Mouse (Mus musculus) hindbrain, embryonic 12.5 days (tissue): ENCODE data around the gene Nptx1. TPM values are rescaled to one million over a fixed set of nuclear protein-coding genes. Genes with fewer than 3 reads are reported as not detected.

Experiments
- ATAC-seq: fragments of 200-750 bp; cut with Nextera tagmentation; 2 replicates; pipeline ENCODE4 v1.8.0; 2017; ENCODE audit warnings: moderate TSS enrichment; ENCODE audit not compliant: low FRiP score
- H3K27ac ChIP-seq: fragments of 300-500 bp; sonication (generic); 2 replicates; pipeline ENCODE4 v1.5.1; 2016; ENCODE audit warnings: mild to moderate bottlenecking
- H3K27me3 ChIP-seq: fragments of 300-500 bp; sonication (generic); 2 replicates; pipeline ENCODE4 v1.6.1; 2016; ENCODE audit warnings: mild to moderate bottlenecking
- H3K36me3 ChIP-seq: fragments of 300-500 bp; sonication (generic); 2 replicates; pipeline ENCODE4 v1.6.1; 2016; ENCODE audit warnings: mild to moderate bottlenecking
- H3K4me1 ChIP-seq: fragments of 300-500 bp; sonication (generic); 2 replicates; pipeline ENCODE4 v1.6.1; 2016
- H3K4me2 ChIP-seq: fragments of 300-500 bp; sonication (generic); replicated peaks from 2 replicates; pipeline ENCODE4 v1.6.1; 2016; ENCODE audit warnings: mild to moderate bottlenecking
- H3K4me3 ChIP-seq: fragments of 300-500 bp; sonication (generic); 2 replicates; pipeline ENCODE4 v1.5.1; 2016; ENCODE audit warnings: mild to moderate bottlenecking
- H3K9ac ChIP-seq: fragments of 300-500 bp; sonication (generic); 2 replicates; pipeline ENCODE4 v1.6.1; 2016; ENCODE audit warnings: mild to moderate bottlenecking, moderate library complexity
- H3K9me3 ChIP-seq: fragments of 300-500 bp; sonication (generic); replicated peaks from 2 replicates; pipeline ENCODE4 v1.6.1; 2016; ENCODE audit warnings: mild to moderate bottlenecking
- WGBS: fragments of 180-500 bp; shearing (Covaris S2); methylation state at CpG from one replicate; pipeline ENCODE4 v1.1.7; 2016; 5-methylcytosine and 5-hydroxymethylcytosine counted together
- polyA plus RNA-seq: library from polyadenylated mRNA; unstranded; fragments of >200 nt; fragmentation: Nextera tagmentation; extraction: Ambion mirVana; gene quantifications from 2 replicates; pipeline ENCODE4 v1.2.1, GENCODE M21; 2016

The Nptx1 gene
- polyA plus RNA-seq, 1 experiment from 2014 or later: 14.8 TPM

DNA sequence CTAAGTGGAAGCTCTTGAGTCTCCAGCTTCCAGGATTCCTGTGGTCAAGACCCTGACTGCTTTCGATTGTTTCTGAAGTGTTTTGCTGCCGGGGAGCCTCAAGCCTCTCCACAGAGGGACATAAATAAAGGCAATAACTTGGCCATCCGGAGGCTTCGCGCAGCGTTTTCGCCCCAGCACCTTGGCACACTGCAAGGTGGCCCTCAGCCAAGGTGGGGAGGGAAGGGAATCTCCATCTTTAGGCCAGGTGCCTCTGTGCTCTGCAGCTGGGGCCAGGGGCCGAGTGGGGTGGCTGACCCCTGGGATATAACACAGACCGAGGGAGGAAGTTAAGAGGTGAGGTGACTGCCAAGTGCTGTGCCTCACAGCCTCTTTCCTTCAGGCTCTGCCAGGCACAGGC lies 15.6 kb upstream of the Nptx1 start:
- no peak overlapping the region for H3K4me3 ChIP-seq
- ATAC-seq: no peak
- H3K27me3 ChIP-seq: peaks cover 38% of the 10 kb centered on the region
- peaks cover 44% of the 10 kb centered on the region for H3K4me1 ChIP-seq
- no peak overlapping the region for H3K4me2 ChIP-seq
- no peak overlapping the region for H3K9ac ChIP-seq
- 79% methylated on average over 9 of the region's 9 CpGs for WGBS
- no peaks in the 10 kb centered on the region for H3K36me3 ChIP-seq
- no peak overlapping the region for H3K27ac ChIP-seq
- H3K9me3 ChIP-seq: no peaks in the 10 kb centered on the region

DNA sequence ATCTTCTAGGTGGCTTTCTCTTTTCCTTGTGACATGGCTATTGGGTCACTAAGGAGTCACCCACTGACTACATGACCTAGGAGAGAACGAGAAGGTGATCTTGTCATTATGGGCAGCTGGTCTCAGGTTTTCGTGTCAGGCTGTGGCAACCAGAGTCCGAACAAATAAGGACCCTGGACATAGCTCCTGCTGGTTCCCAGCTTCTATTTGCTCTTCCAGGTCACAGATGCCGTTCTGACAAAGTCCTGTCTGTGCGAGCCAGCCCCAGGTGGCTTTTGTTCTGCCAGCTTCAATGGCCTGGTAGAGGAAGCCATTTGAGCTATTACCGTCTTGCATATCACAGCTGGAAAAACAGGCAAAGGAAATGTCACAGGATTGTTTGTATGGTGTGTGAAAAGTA lies 14.7 kb upstream of the Nptx1 start:
- 22% methylated on average over 6 of the region's 6 CpGs for WGBS
- Histone ChIP-seq H3K4me2 (no peak overlapping the region), H3K27me3 (peaks cover 40% of the 10 kb centered on the region), H3K36me3 (no peaks in the 10 kb centered on the region), H3K27ac (no peak overlapping the region), H3K9me3 (no peaks in the 10 kb centered on the region), H3K4me1 (peaks cover 53% of the 10 kb centered on the region), H3K4me3 (no peak overlapping the region), H3K9ac (no peak overlapping the region)
- ATAC-seq: no peak

DNA sequence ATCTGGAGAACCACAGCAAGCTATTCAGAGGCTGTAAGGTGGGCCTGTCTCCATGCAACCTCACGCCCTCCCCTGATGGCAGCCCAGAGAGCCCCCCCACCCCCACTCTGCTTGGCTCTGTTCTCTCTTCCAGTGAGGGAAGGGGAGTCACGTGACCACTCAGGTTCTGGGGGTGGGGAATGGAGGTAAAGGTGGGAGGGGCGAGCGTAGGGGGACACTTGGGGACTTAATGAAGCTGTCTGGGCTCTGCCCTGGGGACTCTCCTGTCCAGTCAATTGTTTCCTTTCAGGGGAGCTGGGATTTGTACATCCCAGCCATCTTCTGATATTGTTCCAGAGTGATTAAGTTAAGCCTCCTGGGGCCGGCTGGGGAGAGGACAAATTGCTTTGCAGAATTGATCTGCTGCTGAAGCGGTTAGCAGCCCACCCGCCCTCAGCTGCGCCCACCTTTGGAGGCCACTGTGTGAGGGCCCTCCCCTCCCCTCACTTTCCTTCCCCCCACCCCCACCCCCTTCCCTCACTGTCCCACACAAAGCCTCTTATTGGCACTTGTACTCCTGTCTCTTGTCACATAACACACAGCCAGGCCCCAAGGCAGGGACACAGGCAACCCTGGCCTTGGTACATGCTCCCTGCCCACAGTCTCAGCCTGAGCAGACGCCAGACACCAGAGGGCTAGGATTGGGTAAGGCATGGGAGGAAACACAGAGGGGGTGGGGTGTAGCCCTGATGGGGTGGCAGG lies 11.5 kb upstream of the Nptx1 start:
- Histone ChIP-seq H3K4me2 (peak overlapping the region; percentile 41), H3K36me3 (no peaks in the 10 kb centered on the region), H3K9me3 (no peaks in the 10 kb centered on the region), H3K27me3 (peaks cover 51% of the 10 kb centered on the region), H3K4me1 (peaks cover 40% of the 10 kb centered on the region), H3K4me3 (no peak overlapping the region), H3K9ac (peak overlapping the region; percentile 53), H3K27ac (peak overlapping the region; percentile 95)
- peak; percentile 88 for ATAC-seq
- WGBS: 3% methylated on average over 9 of the region's 9 CpGs

DNA sequence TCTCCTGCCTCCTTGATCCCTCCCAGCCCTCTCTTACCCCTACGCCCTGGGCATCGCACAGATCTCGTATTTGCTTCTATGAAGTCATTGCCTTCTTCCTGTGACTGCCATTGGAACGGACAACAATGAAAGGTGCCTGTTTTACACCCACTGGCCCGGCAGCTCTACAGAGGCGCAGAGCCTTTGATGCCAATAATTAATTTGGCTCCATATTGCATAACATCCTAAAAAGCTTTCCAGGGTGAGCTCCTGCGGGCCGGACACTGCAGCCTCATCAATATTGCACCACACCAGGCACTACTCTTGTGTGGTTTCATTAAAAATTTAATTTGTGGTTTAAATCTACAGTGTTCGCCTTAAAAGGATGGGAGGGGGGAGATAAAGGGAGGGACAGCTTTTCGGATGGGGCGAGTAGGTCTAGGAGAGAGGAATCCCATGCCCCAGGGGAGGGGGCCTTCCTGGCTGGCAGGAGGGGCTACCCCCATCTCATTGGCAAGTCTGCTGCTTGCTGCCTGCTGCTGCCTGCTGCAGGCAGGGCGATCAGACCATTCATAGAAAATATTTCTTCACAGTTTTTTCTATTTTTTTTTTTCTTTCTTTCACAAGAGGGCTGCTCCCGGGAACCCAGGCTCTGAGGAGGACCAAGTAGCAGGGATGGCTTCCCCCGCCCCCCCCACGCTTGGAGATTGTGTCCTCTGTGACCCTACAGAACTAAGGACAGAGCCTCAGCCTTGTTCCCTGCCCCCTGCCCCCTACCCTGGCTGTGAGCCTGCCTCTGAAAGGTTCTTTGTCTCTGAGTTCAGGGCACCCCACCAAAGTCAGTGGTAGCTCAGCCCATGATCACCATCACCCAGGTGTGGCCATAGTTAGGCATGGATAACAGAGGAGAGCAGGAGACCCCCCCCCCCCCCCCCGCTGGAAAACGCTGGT lies 10.7 kb upstream of the Nptx1 start:
- H3K4me2 ChIP-seq: peak overlapping the region; percentile 41
- H3K9ac ChIP-seq: peak overlapping the region; percentile 53
- H3K36me3 ChIP-seq: no peaks in the 10 kb centered on the region
- ATAC-seq: peak; percentile 41; the same call in 1 of the 2 replicates
- H3K4me3 ChIP-seq: no peak overlapping the region
- H3K27me3 ChIP-seq: peaks cover 49% of the 10 kb centered on the region
- peak overlapping the region; percentile 95 for H3K27ac ChIP-seq
- no peaks in the 10 kb centered on the region for H3K9me3 ChIP-seq
- 18% methylated on average over 15 of the region's 17 CpGs for WGBS
- peaks cover 37% of the 10 kb centered on the region for H3K4me1 ChIP-seq

DNA sequence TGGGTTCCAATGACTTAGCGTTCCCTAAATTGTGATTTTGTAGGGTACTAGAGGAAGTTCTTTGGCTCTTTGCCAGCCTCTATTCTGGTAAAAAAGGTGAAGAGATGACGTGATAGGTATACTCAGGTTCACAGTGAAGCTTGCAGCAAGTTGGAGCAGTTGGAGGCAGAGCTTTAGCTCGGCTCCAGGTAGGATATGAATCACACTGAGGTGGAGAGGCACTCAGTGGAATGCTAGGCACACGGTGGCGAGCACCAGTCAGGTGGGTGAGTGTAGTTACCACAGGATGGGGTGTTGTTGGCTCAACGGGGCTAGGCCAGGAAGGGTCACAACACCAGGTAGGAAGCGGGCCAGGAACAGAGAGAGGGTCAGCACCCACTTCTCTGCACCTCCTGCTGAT lies 7.6 kb upstream of the Nptx1 start:
- no peak for ATAC-seq
- Histone ChIP-seq H3K9ac (no peak overlapping the region), H3K4me3 (no peak overlapping the region), H3K9me3 (no peaks in the 10 kb centered on the region), H3K27ac (no peak overlapping the region), H3K36me3 (no peaks in the 10 kb centered on the region), H3K4me2 (no peak overlapping the region), H3K27me3 (peaks cover 62% of the 10 kb centered on the region), H3K4me1 (peaks cover 52% of the 10 kb centered on the region)
- 85% methylated on average over 7 of the region's 7 CpGs for WGBS

DNA sequence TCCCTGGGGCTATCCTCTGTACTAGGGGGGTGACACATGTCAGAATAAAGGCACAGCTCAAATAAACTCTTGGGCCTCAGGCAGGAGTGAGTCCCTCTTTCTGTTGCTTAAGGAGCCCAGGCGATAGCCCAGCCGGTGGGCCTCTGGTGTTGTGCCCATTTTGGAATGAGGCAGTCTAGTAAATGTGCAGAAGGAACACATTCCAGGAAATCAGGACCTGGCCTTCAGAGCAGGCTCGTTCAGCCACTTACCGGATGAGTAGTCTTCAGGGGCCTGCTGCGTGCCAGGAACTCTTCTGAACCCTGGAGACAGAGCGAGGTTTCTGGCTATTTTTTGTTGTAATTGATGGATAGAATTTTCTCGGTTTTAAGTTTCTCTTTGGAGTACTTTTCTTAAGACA lies 7.2 kb upstream of the Nptx1 start:
- H3K27me3 ChIP-seq: peaks cover 67% of the 10 kb centered on the region
- WGBS: 85% methylated on average over 7 of the region's 7 CpGs
- no peak overlapping the region for H3K27ac ChIP-seq
- H3K9ac ChIP-seq: no peak overlapping the region
- no peak for ATAC-seq
- no peaks in the 10 kb centered on the region for H3K9me3 ChIP-seq
- H3K4me3 ChIP-seq: no peak overlapping the region
- no peak overlapping the region for H3K4me2 ChIP-seq
- no peaks in the 10 kb centered on the region for H3K36me3 ChIP-seq
- peaks cover 52% of the 10 kb centered on the region for H3K4me1 ChIP-seq

DNA sequence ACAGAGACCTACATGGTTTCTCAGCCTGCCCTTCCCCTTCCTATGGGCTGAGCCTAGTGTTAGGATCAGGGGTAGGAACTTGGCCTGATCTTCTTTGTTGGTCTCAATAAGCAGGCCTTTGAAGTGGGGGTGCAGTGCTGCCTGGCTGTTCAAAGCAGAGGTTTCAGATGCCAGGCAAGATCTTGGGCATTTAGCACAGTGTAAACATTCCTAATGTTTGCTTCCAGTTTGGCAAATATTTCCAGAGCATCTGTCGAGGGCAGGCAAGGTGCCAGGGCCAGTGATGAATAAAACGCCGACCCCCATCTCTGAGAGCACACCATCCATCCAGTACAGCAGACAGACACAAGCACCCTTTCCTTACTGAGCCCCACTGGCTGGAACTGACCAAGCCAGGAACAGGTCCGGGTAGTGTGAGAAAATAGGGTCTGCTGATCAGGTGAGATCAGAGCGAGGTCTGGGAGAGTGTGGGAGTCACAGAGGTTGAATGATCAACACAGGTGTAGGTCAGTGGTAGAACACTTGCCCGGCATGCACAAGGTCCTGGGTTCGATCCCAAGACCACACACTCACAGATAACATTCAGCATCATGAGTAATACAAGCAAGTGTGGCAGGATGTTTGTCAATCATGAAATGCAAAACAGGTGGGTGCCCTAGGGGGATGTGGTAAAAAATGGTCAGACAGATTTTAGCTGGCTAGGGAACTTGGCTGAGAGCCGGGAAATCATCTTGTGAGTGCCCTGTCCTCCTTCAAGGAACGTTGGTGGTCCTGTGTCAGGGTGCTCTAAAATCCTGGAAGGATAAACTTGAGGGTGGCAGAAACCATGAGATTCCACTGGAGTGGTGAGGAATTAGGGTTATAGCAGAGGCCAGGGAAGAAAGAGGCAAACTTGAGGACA lies 5.6 kb upstream of the Nptx1 start:
- H3K27me3 ChIP-seq: peaks cover 82% of the 10 kb centered on the region
- 75% methylated on average over 9 of the region's 9 CpGs for WGBS

DNA sequence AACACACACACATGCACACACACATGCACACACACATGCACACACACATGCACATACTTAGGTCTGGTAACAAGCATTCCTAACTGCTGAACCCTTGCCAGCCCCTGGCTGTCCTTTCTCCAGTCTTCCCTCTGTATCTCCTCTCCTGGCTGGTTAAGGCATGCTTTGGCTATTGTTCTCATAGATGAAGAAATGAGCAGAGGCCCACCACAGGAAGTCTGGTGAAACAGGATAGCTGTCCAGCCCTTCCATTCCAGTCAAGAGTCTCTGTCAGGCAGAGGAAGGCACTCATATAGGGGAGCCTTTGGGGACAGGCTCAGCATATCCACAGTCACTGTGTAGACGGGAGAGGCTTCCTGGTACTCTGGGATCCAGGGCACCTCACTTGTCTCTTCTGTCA lies 4.7 kb upstream of the Nptx1 start:
- no peak overlapping the region for H3K9ac ChIP-seq
- H3K27me3 ChIP-seq: peaks cover 88% of the 10 kb centered on the region
- H3K4me1 ChIP-seq: peaks cover 52% of the 10 kb centered on the region
- no peak overlapping the region for H3K4me3 ChIP-seq
- no peak for ATAC-seq
- H3K4me2 ChIP-seq: no peak overlapping the region
- no peak overlapping the region for H3K27ac ChIP-seq
- H3K9me3 ChIP-seq: no peaks in the 10 kb centered on the region
- whole genome bisulfite sequencing: 48% methylated on average over 1 of the region's 1 CpGs
- no peaks in the 10 kb centered on the region for H3K36me3 ChIP-seq

More for the DNA sequence above, 5.6 kb upstream of the Nptx1 start:
- H3K9ac ChIP-seq: no peak overlapping the region
- no peaks in the 10 kb centered on the region for H3K9me3 ChIP-seq
- H3K4me2 ChIP-seq: no peak overlapping the region
- peaks cover 52% of the 10 kb centered on the region for H3K4me1 ChIP-seq
- no peak overlapping the region for H3K4me3 ChIP-seq
- no peak for ATAC-seq
- no peaks in the 10 kb centered on the region for H3K36me3 ChIP-seq
- no peak overlapping the region for H3K27ac ChIP-seq

DNA sequence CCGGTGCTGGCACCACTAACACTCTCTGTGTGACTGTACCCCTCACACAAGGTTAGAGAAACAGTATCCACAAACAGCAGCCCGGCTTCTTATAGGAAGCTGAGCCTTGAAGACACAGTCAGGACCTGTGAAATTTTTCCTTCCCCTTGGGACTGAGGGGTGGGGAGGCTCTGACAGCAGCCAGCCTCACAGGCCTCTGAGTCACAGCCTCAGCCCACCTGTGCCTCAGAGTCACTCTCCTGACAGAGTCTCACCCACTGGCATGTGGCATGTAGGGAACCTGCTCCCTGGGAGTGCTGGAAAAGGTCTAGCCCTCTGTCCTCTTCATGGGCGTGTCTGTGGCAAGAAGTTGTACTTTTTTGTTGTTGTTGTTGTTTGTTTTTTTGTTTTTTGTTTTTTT lies 3.9 kb upstream of the Nptx1 start:
- Histone ChIP-seq H3K4me1 (peaks cover 56% of the 10 kb centered on the region), H3K27me3 (peaks cover 93% of the 10 kb centered on the region), H3K27ac (no peak overlapping the region), H3K4me2 (no peak overlapping the region), H3K9me3 (no peaks in the 10 kb centered on the region), H3K9ac (no peak overlapping the region), H3K4me3 (no peak overlapping the region), H3K36me3 (no peaks in the 10 kb centered on the region)
- 46% methylated on average over 3 of the region's 3 CpGs for WGBS
- no peak for ATAC-seq

DNA sequence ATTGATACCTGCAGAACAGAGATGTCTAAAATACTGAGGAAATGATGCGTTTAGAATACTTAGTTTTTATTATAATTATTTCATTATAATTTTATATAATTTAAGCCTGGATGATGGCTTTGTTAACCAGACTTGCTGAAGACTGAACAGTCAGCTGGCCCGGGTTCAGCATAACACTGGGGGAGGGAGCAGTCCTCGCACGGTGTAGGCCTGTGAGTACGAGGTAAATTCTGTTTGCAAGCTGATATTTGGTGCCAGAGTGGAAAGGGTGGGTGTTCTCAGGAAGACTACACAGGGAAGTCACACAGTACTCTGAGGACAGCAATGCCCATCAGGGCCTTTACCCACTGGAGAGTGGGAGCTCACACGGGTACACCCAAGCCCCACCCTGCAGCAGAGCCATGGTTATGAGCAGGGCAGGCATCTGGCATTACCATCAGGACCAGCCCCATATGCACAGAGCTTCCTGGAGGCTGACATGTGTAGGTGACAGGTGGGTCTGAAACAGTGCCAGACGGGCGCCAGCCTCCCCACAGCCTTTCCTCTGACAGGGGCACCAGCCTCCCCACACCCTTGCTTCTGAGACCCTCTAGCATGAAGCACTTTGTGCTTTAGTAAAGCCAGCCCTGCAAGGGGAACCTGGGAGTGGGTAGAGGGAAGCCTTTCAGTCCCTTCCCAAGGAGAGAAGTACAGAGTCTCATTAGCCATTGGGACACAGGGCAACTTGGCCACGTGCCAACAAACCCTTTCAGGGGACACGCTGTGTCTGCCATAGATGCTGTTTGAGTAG lies 3.2 kb upstream of the Nptx1 start:
- no peak overlapping the region for H3K27ac ChIP-seq
- no peak overlapping the region for H3K4me3 ChIP-seq
- WGBS: 55% methylated on average over 10 of the region's 10 CpGs
- 0 out of 2 replicates have a peak overlapping the region, but pooled peaks have one; percentile 3 for H3K4me2 ChIP-seq
- peaks cover 93% of the 10 kb centered on the region for H3K27me3 ChIP-seq
- no peak for ATAC-seq
- peaks cover 64% of the 10 kb centered on the region for H3K4me1 ChIP-seq
- no peak overlapping the region for H3K9ac ChIP-seq
- no peaks in the 10 kb centered on the region for H3K9me3 ChIP-seq
- no peaks in the 10 kb centered on the region for H3K36me3 ChIP-seq

DNA sequence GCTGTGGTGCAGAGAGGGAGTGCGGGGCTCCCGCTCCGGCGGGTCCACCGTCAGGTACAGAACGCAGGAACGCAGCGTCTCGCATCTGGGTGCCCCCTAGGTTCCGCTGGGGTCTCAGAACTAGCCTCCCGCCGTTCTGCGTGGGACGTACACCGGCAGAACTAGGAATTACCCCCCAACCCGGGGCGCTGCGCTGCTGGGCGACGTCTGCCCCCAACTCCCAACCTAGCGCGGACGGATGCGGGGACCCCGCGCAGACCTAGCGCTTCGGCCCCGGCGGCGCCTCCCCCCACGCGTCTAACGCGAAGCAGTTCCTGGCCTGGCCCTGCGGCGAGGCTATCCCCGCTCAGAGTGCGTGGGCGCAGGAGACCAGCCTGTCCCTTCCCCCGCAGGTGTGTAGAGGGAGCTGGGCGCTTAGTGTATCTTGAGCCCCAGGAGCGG lies 1.8 kb upstream of the Nptx1 start:
- Histone ChIP-seq H3K36me3 (no peaks in the 10 kb centered on the region), H3K4me3 (peak overlapping the region; percentile 66), H3K9ac (peak overlapping the region; percentile 39), H3K4me1 (peaks cover 77% of the 10 kb centered on the region), H3K27me3 (peaks cover 96% of the 10 kb centered on the region), H3K4me2 (peak overlapping the region; percentile 98), H3K27ac (peak overlapping the region; percentile 64; the same call in 1 of the 2 replicates), H3K9me3 (no peaks in the 10 kb centered on the region)
- under 1% methylated on average over 42 of the region's 43 CpGs for WGBS
- ATAC-seq: no peak
